Mouse (Mus musculus): Measurements from ENCODE around the gene Ino80d. TPM values are rescaled to one million over a fixed set of nuclear protein-coding genes. Genes with fewer than 3 reads are reported as not detected.

The Ino80d gene
- total and polyA plus RNA-seq, 3 experiments, result 4.6 to 86.8 (median 24.5) TPM

DNA sequence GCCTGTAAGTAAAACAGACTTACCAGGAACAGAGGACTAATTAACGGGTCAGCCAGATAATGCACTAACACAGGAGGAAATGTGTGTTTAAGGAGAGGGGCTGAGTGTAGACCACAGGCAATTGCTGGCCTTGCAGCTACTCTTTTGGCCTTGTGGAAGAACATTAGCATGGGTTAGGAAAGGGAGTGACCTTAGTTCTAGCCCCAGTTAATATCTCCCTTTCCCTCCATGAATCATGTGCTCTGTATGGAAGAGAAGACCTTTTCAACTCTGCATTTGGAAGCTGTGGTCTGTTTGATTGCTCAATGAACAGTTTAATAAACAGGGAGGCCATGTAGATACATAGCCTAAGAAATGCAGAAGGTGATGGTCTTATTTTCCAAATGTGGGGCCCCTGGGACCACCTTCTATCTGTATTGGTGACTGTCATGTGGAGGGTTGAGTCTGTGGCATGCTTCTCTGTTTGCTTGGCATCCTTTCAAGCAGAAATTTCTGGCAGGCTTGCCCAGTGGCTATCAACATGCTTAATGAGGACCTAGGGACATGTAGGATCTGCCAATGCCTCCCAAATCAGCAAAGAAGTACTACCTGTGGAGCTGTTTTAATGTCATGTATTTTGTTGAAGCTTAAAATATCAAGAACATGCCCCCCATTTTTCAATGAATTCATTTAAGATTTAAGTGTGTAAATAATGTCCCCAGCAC lies 157.4 kb downstream of the Ino80d start:
- Histone ChIP-seq H3K9me3 (replicated peaks) (no peaks in the 10 kb centered on the region), H3K27me3 (ENCODE audit: insufficient read depth, low read length) (peaks cover 13% of the 10 kb centered on the region; the same call in 1 of the 2 replicates), H3K36me3 (replicated peaks) (no peaks in the 10 kb centered on the region), H3K4me1 (ENCODE audit: insufficient read depth, low read depth, low read length) (no peaks in the 10 kb centered on the region), H3K4me3 (ENCODE audit: low read depth, low read length) (no peak overlapping the region)
- DNase-seq (ENCODE audit: low spot score) (no peak), ATAC-seq (ENCODE audit: extremely low read depth, insufficient number of reproducible peaks, low FRiP score, poor library complexity, severe bottlenecking) (no peak)
- no peak for TF ChIP-seq POLR2AphosphoS5 (IDR thresholded peaks at IDR 0.05; ENCODE audit: insufficient replicate concordance, low read depth, low read length)
- TF ChIP-seq CTCF (IDR thresholded peaks at IDR 0.05; ENCODE audit: low read depth, low read length), result no peak
- no peak for TF ChIP-seq GATA1 (IDR thresholded peaks at IDR 0.05; ENCODE audit: borderline replicate concordance, low read length)
- TF ChIP-seq TAL1 (conservative IDR thresholded peaks at IDR 0.05; ENCODE audit: low read depth, low read length), result no peak
- TF ChIP-seq GATA2 (IDR thresholded peaks at IDR 0.05; ENCODE audit: borderline replicate concordance, low read depth, low read length), result no peak

DNA sequence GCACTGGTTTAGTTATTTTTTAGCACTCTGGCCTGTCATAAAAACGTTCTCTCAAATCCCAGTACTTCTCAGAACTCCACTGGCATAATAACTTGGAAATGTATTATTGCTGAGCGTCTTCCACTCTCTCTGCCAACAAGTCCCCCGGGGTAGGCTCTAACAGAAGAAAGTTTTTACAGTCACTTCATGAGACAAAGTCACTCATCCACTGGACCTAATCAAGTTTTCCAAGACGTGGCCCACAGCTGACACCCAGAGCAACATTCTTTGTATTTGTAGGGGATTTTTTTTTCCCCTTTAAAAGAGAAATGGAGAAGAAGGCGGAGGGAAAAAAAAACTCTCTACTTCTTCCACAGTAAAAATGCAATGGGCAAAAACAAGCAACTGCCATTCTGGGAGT lies 157.9 kb downstream of the Ino80d start:
- Histone ChIP-seq H3K4me1 (ENCODE audit: insufficient read depth, low read depth, low read length) (no peaks in the 10 kb centered on the region), H3K36me3 (replicated peaks) (no peaks in the 10 kb centered on the region), H3K4me3 (ENCODE audit: low read depth, low read length) (no peak overlapping the region), H3K9me3 (replicated peaks) (no peaks in the 10 kb centered on the region), H3K27me3 (ENCODE audit: insufficient read depth, low read length) (peaks cover 13% of the 10 kb centered on the region)
- TF ChIP-seq GATA1 (IDR thresholded peaks at IDR 0.05; ENCODE audit: borderline replicate concordance, low read length) (no peak), POLR2AphosphoS5 (IDR thresholded peaks at IDR 0.05; ENCODE audit: insufficient replicate concordance, low read depth, low read length) (no peak), TAL1 (conservative IDR thresholded peaks at IDR 0.05; ENCODE audit: low read depth, low read length) (no peak), GATA2 (IDR thresholded peaks at IDR 0.05; ENCODE audit: borderline replicate concordance, low read depth, low read length) (no peak), CTCF (IDR thresholded peaks at IDR 0.05; ENCODE audit: low read depth, low read length) (no peak)
- DNase-seq (ENCODE audit: low spot score) (no peak), ATAC-seq (ENCODE audit: extremely low read depth, insufficient number of reproducible peaks, low FRiP score, poor library complexity, severe bottlenecking) (no peak)

DNA sequence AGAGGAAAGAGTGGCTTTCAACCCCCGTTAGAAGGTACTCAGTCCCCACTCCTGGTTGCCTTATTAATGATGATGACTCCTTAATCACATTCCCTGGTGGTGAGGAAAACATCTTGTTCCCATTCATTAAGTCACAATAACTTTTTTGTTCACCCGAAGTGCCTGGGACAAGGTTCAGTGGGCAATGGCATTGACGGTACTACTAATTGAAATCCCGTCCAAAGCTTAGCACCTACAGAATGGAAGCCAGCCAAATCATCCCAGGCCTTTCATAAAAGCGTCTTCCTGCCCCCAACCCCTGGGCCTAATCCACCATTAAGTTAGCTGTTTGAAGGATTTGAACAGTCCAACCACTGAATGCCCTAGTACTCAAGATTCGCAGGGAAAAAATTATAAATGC lies 159.1 kb downstream of the Ino80d start:
- Histone ChIP-seq H3K4me3 (ENCODE audit: low read depth, low read length) (no peak overlapping the region), H3K27me3 (ENCODE audit: insufficient read depth, low read length) (peaks cover 13% of the 10 kb centered on the region), H3K36me3 (replicated peaks) (no peaks in the 10 kb centered on the region), H3K9me3 (replicated peaks) (no peaks in the 10 kb centered on the region), H3K4me1 (ENCODE audit: insufficient read depth, low read depth, low read length) (no peaks in the 10 kb centered on the region)
- ATAC-seq (ENCODE audit: extremely low read depth, insufficient number of reproducible peaks, low FRiP score, poor library complexity, severe bottlenecking) (no peak), DNase-seq (ENCODE audit: low spot score) (no peak)
- TF ChIP-seq TAL1 (conservative IDR thresholded peaks at IDR 0.05; ENCODE audit: low read depth, low read length) (no peak), POLR2AphosphoS5 (IDR thresholded peaks at IDR 0.05; ENCODE audit: insufficient replicate concordance, low read depth, low read length) (no peak), GATA2 (IDR thresholded peaks at IDR 0.05; ENCODE audit: borderline replicate concordance, low read depth, low read length) (no peak), CTCF (IDR thresholded peaks at IDR 0.05; ENCODE audit: low read depth, low read length) (no peak), GATA1 (IDR thresholded peaks at IDR 0.05; ENCODE audit: borderline replicate concordance, low read length) (no peak)

DNA sequence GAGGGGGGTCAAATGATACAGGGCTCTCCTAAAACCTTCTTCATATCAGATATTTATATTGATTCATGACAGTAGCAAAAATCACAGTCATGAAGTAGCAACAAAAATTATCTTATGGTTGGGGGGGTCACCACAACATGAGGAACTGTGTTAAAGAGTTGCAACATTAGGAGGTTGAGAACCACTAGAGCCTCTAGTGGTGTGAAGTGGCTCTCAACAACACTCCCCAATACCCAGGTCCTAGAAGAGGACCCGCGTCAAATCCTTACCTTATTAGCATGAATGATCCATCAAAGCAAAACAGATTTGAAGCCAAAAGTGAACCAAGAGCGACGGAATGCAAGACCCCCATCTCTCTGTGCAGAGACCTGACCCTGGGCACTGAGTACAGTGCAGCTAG lies 161.4 kb downstream of the Ino80d start:
- ATAC-seq (ENCODE audit: extremely low read depth, insufficient number of reproducible peaks, low FRiP score, poor library complexity, severe bottlenecking) (no peak), DNase-seq (ENCODE audit: low spot score) (no peak)
- TF ChIP-seq TAL1 (conservative IDR thresholded peaks at IDR 0.05; ENCODE audit: low read depth, low read length) (no peak), POLR2AphosphoS5 (IDR thresholded peaks at IDR 0.05; ENCODE audit: insufficient replicate concordance, low read depth, low read length) (no peak), GATA2 (IDR thresholded peaks at IDR 0.05; ENCODE audit: borderline replicate concordance, low read depth, low read length) (no peak), CTCF (IDR thresholded peaks at IDR 0.05; ENCODE audit: low read depth, low read length) (no peak), GATA1 (IDR thresholded peaks at IDR 0.05; ENCODE audit: borderline replicate concordance, low read length) (no peak)
- H3K36me3 ChIP-seq (replicated peaks), result no peaks in the 10 kb centered on the region
- H3K27me3 ChIP-seq (ENCODE audit: insufficient read depth, low read length), result peaks cover 12% of the 10 kb centered on the region
- H3K4me1 ChIP-seq (ENCODE audit: insufficient read depth, low read depth, low read length), result no peaks in the 10 kb centered on the region
- no peak overlapping the region for H3K4me3 ChIP-seq (ENCODE audit: low read depth, low read length)
- no peaks in the 10 kb centered on the region for H3K9me3 ChIP-seq (replicated peaks)

DNA sequence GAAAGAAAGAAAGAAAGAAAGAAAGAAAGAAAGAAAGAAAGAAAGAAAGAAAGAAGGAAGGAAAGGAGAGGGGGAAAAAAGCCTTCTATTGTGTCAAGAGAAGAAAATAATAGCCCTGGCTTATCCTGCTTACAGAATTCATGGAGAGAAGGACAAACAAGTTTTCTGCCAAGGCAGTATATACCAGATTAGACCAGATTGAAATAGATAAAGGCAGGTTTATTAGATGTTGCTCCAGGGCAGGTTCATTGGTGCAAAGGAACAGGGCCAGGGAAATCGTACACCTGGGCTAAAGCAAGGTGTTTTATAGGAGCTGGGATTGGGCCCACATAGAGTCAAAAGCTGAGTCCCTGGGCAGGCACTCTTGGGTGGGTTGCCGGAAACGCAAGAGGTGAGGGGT lies 162.1 kb downstream of the Ino80d start:
- ATAC-seq (ENCODE audit: extremely low read depth, insufficient number of reproducible peaks, low FRiP score, poor library complexity, severe bottlenecking) (no peak), DNase-seq (ENCODE audit: low spot score) (no peak)
- TF ChIP-seq CTCF (IDR thresholded peaks at IDR 0.05; ENCODE audit: low read depth, low read length) (no peak), TAL1 (conservative IDR thresholded peaks at IDR 0.05; ENCODE audit: low read depth, low read length) (no peak), POLR2AphosphoS5 (IDR thresholded peaks at IDR 0.05; ENCODE audit: insufficient replicate concordance, low read depth, low read length) (no peak), GATA1 (IDR thresholded peaks at IDR 0.05; ENCODE audit: borderline replicate concordance, low read length) (no peak), GATA2 (IDR thresholded peaks at IDR 0.05; ENCODE audit: borderline replicate concordance, low read depth, low read length) (no peak)
- Histone ChIP-seq H3K36me3 (replicated peaks) (no peaks in the 10 kb centered on the region), H3K27me3 (ENCODE audit: insufficient read depth, low read length) (peaks cover 12% of the 10 kb centered on the region), H3K4me1 (ENCODE audit: insufficient read depth, low read depth, low read length) (no peaks in the 10 kb centered on the region), H3K4me3 (ENCODE audit: low read depth, low read length) (no peak overlapping the region), H3K9me3 (replicated peaks) (no peaks in the 10 kb centered on the region)

DNA sequence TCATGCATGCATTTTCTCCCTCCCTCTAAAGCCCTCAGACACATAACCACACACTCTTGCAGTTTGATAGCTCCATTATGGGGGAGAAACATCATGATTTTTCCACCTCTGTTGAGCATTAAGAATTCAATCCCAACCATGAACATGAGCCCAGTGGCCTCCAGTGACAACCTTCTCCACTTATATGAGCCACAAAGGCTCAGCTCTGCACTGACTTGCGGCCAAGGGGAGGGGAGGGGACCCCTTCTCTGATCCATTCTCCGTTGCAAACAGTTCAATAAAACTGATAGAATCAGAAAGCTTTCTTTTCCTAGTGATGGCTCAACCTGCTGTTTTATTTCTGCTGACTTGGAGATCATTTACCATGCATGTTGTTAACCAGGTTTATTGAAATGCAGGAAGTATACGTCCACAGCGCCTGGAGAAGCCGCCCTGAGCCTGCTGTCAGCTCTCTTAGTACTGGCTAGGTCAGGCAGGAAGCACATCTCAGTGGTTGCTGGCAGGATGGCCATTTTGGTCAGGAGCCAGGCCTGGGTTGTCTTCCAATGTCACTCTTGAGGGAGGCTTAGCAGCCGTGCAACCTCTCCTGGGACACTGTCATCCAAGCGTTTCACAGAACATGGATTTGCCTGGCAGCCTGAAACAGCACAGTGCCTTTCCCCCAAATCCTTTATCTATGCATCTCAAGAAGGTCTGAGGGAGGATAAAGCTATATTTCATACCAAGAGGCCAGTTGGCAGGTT lies 163.2 kb downstream of the Ino80d start:
- H3K4me1 ChIP-seq (ENCODE audit: insufficient read depth, low read depth, low read length), result no peaks in the 10 kb centered on the region
- no peak for ATAC-seq (ENCODE audit: extremely low read depth, insufficient number of reproducible peaks, low FRiP score, poor library complexity, severe bottlenecking)
- H3K4me3 ChIP-seq (ENCODE audit: low read depth, low read length), result no peak overlapping the region
- no peaks in the 10 kb centered on the region for H3K9me3 ChIP-seq (replicated peaks)
- H3K36me3 ChIP-seq (replicated peaks), result no peaks in the 10 kb centered on the region
- no peak for TF ChIP-seq GATA1 (IDR thresholded peaks at IDR 0.05; ENCODE audit: borderline replicate concordance, low read length)
- no peak for TF ChIP-seq CTCF (IDR thresholded peaks at IDR 0.05; ENCODE audit: low read depth, low read length)
- TF ChIP-seq POLR2AphosphoS5 (IDR thresholded peaks at IDR 0.05; ENCODE audit: insufficient replicate concordance, low read depth, low read length), result no peak
- TF ChIP-seq GATA2 (IDR thresholded peaks at IDR 0.05; ENCODE audit: borderline replicate concordance, low read depth, low read length), result no peak
- TF ChIP-seq TAL1 (conservative IDR thresholded peaks at IDR 0.05; ENCODE audit: low read depth, low read length), result no peak
- DNase-seq (ENCODE audit: low spot score), result no peak
- H3K27me3 ChIP-seq (ENCODE audit: insufficient read depth, low read length), result peaks cover 7% of the 10 kb centered on the region
